Mouse (Mus musculus): ENCODE data around the gene Wwox. TPM values are rescaled to one million over a fixed set of nuclear protein-coding genes. Genes with fewer than 3 reads are reported as not detected.

Gene Wwox
- polyA plus RNA-seq, 1 experiment from 2014 or later = 9.9 TPM

DNA sequence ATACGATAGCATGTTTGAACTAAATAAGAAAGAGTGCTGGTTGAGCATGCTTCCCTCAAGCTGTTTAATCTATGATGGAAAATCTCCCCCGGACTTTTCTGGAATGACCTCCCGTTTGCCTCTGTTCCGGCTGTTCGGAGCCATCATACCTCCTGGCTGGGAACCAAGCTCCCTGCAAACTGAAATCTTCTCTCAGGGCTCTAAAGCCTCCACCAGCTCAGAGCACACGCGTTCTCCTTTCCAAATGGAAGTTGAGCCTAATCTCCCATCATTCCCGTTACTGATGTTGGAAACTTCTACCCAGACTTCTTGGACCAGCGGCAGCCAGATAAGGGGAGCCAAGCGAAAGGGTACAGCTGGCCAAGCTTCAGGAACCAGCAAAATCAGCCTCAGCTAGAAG, 37.5 kb downstream of the Wwox start:
- H3K9me3 ChIP-seq = no peaks in the 10 kb centered on the region
- H3K4me1 ChIP-seq = no peaks in the 10 kb centered on the region; the same call in 1 of the 2 replicates
- no peaks in the 10 kb centered on the region for H3K27me3 ChIP-seq (replicated peaks; ENCODE audit: low read depth, poor library complexity, severe bottlenecking)
- H3K4me3 ChIP-seq = no peak overlapping the region
- no peak overlapping the region for H3K27ac ChIP-seq (replicated peaks)
- no peaks in the 10 kb centered on the region for H3K36me3 ChIP-seq (replicated peaks)
- DNase-seq (ENCODE audit: low spot score) = no peak
- WGBS = 94% methylated on average over 10 of the region's 10 CpGs

DNA sequence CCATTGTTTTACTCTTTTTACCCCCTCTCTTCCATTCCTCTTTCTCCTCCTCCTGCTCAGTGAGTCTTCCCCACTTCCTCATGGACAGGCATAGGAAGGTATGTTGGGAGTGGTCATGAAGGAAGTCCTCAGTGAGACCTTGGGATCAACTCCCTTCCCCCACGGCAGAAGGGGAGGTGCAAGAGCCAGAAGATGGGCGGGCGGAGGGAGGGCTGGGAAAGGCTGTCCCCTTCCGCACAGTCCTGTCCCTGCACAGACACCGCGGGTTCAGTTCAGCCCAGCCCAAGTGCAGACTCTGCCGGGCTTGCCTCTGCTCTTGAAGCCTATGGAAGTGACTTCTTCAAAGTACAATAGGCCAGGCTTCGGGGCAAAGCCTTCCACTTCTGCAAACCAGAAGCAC, 38.3 kb downstream of the Wwox start:
- no peaks in the 10 kb centered on the region; the same call in 1 of the 2 replicates for H3K4me1 ChIP-seq
- no peaks in the 10 kb centered on the region for H3K36me3 ChIP-seq (replicated peaks)
- no peak overlapping the region for H3K27ac ChIP-seq (replicated peaks)
- no peaks in the 10 kb centered on the region for H3K27me3 ChIP-seq (replicated peaks; ENCODE audit: low read depth, poor library complexity, severe bottlenecking)
- no peaks in the 10 kb centered on the region for H3K9me3 ChIP-seq
- H3K4me3 ChIP-seq = no peak overlapping the region
- no peak for DNase-seq (ENCODE audit: low spot score)
- 80% methylated on average over 8 of the region's 8 CpGs for WGBS

DNA sequence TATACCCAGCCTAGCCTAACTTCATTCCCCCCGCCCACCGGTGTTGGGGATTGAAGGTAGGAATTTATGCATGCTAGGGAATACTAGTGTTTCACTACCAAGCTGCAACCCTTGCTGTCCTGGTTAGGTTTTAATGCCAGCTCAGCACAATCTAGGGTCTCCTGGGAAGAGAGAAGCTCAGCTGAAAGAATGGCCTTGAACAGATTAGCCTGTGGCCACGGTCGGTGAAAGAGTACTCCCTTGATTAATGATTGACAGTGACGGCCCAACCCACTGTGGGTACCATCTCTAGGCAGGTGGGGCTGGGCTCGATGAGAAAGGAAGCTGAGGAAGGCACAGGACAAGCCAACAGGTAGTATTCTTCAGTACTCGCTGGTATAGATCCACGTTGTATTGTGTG, 40.3 kb downstream of the Wwox start:
- no peak overlapping the region for H3K27ac ChIP-seq (replicated peaks)
- H3K4me1 ChIP-seq = no peaks in the 10 kb centered on the region; the same call in 1 of the 2 replicates
- no peaks in the 10 kb centered on the region for H3K36me3 ChIP-seq (replicated peaks)
- H3K9me3 ChIP-seq = no peaks in the 10 kb centered on the region
- H3K4me3 ChIP-seq = no peak overlapping the region
- 78% methylated on average over 8 of the region's 8 CpGs for WGBS
- H3K27me3 ChIP-seq (replicated peaks; ENCODE audit: low read depth, poor library complexity, severe bottlenecking) = no peaks in the 10 kb centered on the region
- DNase-seq (ENCODE audit: low spot score) = no peak

DNA sequence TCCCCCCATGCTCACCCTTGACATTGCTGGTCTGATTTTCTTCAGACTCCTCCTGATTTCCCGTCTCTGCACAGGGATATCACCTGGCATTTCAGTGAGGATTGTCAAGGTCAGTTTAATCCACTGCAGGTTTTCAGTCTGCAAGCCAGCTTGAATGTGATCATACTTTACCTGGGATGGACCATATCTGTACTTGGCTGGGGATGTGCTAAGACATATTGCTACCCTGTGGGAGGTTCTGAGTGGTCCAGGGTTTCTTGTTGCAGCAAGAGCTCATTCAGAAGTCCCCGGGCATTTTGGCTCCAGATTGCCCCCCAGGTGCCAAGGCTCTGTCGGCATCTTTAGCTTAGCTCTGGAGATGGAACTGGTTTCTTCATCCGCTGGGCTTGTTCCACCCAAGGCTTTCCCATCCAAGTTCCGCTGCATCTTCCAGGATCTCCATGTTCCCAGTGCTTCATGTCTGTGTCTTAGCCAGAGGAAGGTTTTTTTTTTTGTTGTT, 52.3 kb downstream of the Wwox start:
- Histone ChIP-seq H3K4me1 (no peaks in the 10 kb centered on the region), H3K36me3 (replicated peaks) (no peaks in the 10 kb centered on the region), H3K27me3 (replicated peaks; ENCODE audit: low read depth, poor library complexity, severe bottlenecking) (no peaks in the 10 kb centered on the region), H3K9me3 (no peaks in the 10 kb centered on the region), H3K4me3 (no peak overlapping the region), H3K27ac (replicated peaks) (no peak overlapping the region)
- whole genome bisulfite sequencing = 90% methylated on average over 5 of the region's 5 CpGs
- DNase-seq (ENCODE audit: low spot score) = no peak

DNA sequence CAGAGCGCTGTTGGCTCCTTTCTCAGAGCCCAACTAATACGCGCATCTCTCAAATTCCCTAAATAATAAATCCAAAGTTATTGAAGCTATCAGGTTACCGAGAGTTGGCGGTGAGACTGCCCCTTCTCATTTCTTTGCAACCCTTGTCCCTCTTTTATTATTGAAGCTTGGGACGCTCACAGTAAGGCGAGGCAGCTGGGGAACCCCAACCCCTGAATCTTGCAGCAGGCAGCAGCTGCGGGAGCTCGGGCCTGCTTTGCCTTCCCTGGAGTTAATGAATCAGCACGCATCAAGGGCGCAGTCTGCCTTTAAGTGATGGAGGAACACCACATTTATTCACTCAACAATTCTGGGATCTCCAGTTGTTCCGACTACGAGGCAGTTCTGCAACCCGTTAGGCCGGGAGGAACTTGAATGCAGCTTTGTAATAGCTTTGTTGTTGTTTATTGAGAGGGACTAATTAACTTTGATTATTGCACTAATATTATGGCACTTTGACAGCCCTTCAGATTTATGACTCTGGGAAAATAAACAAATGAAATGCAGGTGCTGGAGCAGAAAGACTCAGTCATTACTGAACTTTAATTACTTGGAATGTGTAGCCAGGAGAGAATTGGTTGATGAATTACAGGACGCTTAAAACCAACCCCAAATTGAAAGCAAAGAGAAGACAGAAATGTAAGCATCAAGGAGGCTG, 60.1 kb downstream of the Wwox start:
- Histone ChIP-seq H3K9me3 (no peaks in the 10 kb centered on the region), H3K27ac (replicated peaks) (peak overlapping the region; percentile 35; the same call in 1 of the 2 replicates), H3K27me3 (replicated peaks; ENCODE audit: low read depth, poor library complexity, severe bottlenecking) (no peaks in the 10 kb centered on the region), H3K4me1 (peaks cover 55% of the 10 kb centered on the region), H3K36me3 (replicated peaks) (no peaks in the 10 kb centered on the region), H3K4me3 (no peak overlapping the region)
- no peak for DNase-seq (ENCODE audit: low spot score)
- 52% methylated on average over 16 of the region's 16 CpGs for WGBS

DNA sequence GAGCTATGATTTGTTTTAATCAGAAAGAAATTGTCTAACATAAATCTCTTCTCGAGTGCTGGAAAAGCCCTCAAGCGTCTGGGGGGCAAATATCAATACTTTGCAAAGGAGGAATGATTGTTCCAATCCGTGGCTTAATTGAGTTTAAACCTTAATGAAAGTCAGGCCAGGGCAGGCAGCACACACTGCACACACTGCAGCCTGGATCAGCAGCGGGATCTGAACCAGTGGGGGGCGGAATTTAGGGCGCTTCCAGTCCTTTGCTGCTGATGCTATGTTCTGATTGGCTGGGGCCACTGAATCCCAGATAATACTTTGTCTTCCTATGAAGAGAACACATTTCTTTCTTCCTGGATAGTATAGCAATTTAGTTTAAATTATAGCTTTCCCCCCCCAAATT, 62.5 kb downstream of the Wwox start:
- WGBS = 31% methylated on average over 6 of the region's 6 CpGs
- no peaks in the 10 kb centered on the region for H3K36me3 ChIP-seq (replicated peaks)
- no peaks in the 10 kb centered on the region for H3K27me3 ChIP-seq (replicated peaks; ENCODE audit: low read depth, poor library complexity, severe bottlenecking)
- H3K9me3 ChIP-seq = no peaks in the 10 kb centered on the region
- H3K4me3 ChIP-seq = no peak overlapping the region
- H3K27ac ChIP-seq (replicated peaks) = peak overlapping the region; percentile 73
- H3K4me1 ChIP-seq = peaks cover 69% of the 10 kb centered on the region
- peak; percentile 54 for DNase-seq (ENCODE audit: low spot score)

DNA sequence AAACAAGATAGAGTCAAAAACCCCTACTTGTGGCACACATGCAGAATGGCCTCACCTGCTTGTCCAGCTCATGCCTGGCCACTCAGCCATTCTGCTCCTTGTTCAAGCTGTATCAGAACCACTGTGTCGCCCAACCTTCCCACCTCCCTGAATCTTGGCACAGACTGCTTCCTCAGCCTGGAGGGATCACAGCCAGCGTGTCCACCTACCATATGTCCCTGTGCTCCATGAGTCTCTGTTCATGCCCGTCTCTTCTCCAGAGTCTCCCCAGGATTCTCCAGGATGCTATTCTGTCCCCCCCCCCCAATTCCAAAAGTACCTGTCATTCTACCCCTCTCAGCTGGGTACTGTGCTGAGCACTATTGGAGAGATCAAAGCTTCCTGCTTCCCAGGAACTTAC, 63.7 kb downstream of the Wwox start:
- no peak for DNase-seq (ENCODE audit: low spot score)

DNA sequence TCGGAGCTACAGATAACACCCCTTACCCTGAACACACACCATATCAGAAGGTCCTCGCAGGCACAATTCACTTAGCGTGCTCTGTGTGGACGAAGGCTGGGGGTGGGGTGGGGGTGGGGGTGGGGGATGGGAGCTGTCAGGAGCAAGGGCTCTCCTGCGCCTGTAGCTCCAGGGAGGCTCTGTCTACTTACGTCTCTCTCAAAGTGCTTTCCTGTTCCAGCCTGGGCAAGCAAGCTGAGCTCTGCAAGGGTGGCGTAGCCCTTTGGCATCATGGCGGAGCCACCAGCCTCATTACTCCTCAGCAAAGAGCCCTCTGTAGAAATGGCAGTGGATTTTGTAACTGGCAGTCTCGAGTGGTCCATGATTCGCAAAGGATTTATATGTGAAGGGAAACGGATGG, 65.4 kb downstream of the Wwox start:
- Histone ChIP-seq H3K4me1 (peaks cover 48% of the 10 kb centered on the region), H3K4me3 (peak overlapping the region; percentile 15; the same call in 1 of the 2 replicates), H3K9me3 (no peaks in the 10 kb centered on the region), H3K27ac (replicated peaks) (peak overlapping the region; percentile 70), H3K27me3 (replicated peaks; ENCODE audit: low read depth, poor library complexity, severe bottlenecking) (no peaks in the 10 kb centered on the region), H3K36me3 (replicated peaks) (no peaks in the 10 kb centered on the region)
- WGBS = 54% methylated on average over 11 of the region's 11 CpGs
- DNase-seq (ENCODE audit: low spot score) = no peak

More for the DNA sequence above, 63.7 kb downstream of the Wwox start:
- 94% methylated on average over 3 of the region's 3 CpGs for WGBS
- Histone ChIP-seq H3K27ac (replicated peaks) (no peak overlapping the region), H3K4me3 (no peak overlapping the region), H3K9me3 (no peaks in the 10 kb centered on the region), H3K36me3 (replicated peaks) (no peaks in the 10 kb centered on the region), H3K4me1 (peaks cover 63% of the 10 kb centered on the region), H3K27me3 (replicated peaks; ENCODE audit: low read depth, poor library complexity, severe bottlenecking) (no peaks in the 10 kb centered on the region)

DNA sequence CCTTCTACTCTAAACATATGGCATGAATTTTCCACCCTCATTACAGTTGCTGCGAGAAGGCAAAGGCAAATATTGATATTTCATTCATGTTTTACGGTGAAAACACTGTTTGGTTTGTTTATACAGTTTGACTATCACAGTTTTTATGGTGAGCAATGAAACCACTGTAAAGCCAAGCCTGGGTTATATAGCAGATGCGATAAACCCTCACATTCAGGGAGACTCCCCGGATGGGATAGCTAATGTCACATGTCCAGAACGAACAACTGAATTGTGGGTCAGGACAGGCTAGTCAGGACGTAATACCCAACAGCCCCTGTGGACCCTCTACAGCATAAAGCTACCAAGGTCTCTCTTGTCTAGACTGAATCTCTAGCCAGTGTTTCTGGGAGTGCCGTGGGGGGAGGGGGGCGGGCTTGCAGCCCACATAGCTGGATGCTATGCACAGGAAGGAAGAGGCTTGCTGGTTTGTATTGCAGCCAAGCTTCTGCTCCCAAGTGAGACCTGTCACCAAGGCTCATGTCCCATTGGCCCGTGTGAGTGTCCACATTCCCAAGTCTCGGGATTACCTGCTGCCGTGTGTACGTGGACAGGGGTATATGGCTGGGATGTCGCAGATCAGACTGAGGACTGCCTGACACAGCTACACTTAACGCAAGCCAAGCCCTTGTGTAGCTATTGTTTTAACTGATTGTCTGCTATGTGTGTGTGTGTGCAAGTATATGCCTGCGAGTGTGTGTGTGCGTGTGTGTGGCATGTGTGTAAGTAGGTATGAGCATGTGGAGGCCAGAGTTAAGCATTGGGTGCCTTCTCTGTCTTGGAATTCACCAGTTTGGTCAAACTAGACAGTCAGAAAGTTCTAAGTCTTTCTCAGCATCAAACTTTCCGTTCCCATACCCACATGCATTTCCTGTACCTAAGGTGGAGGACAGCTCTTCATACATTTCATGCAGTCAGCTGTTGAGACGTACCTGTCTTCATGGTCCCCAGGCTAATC, 66.2 kb downstream of the Wwox start:
- WGBS = 86% methylated on average over 18 of the region's 18 CpGs
- no peaks in the 10 kb centered on the region for H3K36me3 ChIP-seq (replicated peaks)
- H3K9me3 ChIP-seq = no peaks in the 10 kb centered on the region
- H3K27me3 ChIP-seq (replicated peaks; ENCODE audit: low read depth, poor library complexity, severe bottlenecking) = no peaks in the 10 kb centered on the region
- peaks cover 43% of the 10 kb centered on the region for H3K4me1 ChIP-seq
- H3K27ac ChIP-seq (replicated peaks) = peak overlapping the region; percentile 41
- DNase-seq (ENCODE audit: low spot score) = no peak
- no peak overlapping the region for H3K4me3 ChIP-seq

DNA sequence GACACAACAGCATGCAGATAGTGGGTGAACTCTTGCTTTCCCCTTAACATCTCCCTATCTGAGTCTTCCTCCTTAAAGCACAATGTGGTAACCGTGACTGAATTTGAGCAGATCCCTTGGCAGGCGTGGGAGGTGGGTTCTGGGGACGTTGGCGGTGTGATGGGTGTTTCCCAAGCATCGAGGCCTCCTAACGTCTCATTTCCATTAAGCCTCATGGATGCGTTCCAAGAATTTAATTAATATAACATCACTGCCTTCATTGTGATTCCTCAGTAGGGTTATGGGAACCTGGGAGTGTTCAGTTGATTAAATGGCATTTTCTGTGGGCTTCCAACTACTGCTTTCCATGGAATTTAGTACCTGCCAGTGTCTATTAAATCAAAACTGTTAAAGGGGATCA, 67.9 kb downstream of the Wwox start:
- Histone ChIP-seq H3K4me3 (no peak overlapping the region), H3K27me3 (replicated peaks; ENCODE audit: low read depth, poor library complexity, severe bottlenecking) (no peaks in the 10 kb centered on the region), H3K36me3 (replicated peaks) (no peaks in the 10 kb centered on the region), H3K9me3 (no peaks in the 10 kb centered on the region), H3K27ac (replicated peaks) (no peak overlapping the region), H3K4me1 (peaks cover 28% of the 10 kb centered on the region)
- DNase-seq (ENCODE audit: low spot score) = no peak
- 93% methylated on average over 7 of the region's 7 CpGs for WGBS

DNA sequence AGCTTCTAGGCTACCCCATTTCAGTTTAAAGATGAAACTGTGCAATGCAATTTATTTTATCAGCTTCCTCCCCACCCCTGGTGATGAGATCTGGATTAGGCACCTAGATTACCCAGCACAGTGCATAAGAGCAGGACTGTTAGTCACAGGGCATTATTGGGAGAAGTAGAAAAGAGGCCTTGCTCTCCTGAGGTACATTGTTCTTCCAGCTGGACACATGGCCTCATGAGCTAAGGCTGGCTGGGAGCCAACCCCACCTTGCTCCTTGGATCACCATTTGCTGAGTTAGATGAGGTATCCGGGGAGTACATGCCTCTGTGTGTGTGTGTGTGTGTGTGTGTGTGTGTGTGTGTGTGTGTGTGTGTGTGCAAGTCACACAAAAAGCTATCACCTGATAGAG, 70.8 kb downstream of the Wwox start:
- H3K4me1 ChIP-seq = peaks cover 18% of the 10 kb centered on the region
- H3K27ac ChIP-seq (replicated peaks) = no peak overlapping the region
- H3K9me3 ChIP-seq = no peaks in the 10 kb centered on the region
- no peaks in the 10 kb centered on the region for H3K27me3 ChIP-seq (replicated peaks; ENCODE audit: low read depth, poor library complexity, severe bottlenecking)
- H3K4me3 ChIP-seq = no peak overlapping the region
- 87% methylated on average over 1 of the region's 1 CpGs for WGBS
- no peak for DNase-seq (ENCODE audit: low spot score)
- H3K36me3 ChIP-seq (replicated peaks) = no peaks in the 10 kb centered on the region

DNA sequence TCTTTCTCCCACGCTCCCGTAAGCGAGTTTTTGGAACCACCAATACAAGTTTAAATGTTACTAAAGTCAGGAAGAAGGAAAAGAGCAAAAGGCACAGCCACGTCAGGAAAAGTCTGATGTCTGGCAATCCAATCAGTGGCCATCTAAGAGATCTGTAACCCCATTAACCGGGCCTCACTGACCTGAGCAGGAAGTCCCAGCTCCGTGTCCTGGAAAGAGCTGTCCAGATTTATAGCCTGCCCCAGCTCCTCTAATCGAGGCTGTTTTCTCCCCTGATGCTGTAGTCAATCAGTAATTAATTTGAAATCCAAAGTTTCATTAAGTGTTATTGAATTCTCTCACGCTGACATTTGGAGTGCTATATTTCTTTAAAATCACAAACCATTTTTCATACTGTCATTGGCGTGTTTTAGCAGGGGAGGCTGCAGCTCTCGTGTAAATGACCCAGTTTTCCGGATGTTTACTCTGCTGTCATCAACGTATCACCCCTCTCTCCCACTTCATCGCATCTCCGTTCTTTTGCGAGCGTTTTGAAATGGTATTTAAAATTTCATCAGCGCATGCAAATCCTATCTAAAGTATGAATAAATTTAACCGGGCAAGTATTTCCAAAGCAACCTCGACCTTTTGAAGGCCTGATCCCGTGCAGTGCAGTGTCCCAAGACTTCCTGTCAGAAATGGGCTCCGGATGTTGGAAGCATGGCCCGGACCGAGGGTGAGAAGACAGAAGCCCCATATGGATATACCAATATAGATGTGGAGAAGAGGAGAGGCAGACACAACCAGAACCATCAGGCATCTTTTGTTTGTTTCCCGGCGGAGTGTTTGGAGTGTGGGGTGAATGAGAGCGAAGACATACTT, 72.8 kb downstream of the Wwox start:
- no peaks in the 10 kb centered on the region for H3K27me3 ChIP-seq (replicated peaks; ENCODE audit: low read depth, poor library complexity, severe bottlenecking)
- H3K9me3 ChIP-seq = no peaks in the 10 kb centered on the region
- 88% methylated on average over 26 of the region's 26 CpGs for WGBS
- no peak overlapping the region for H3K27ac ChIP-seq (replicated peaks)
- no peaks in the 10 kb centered on the region for H3K36me3 ChIP-seq (replicated peaks)
- H3K4me3 ChIP-seq = no peak overlapping the region
- DNase-seq (ENCODE audit: low spot score) = no peak
- peaks cover 14% of the 10 kb centered on the region for H3K4me1 ChIP-seq

Measured in embryonic facial prominence, embryonic 10.5 days (tissue).